Mouse (Mus musculus): Measurements from ENCODE around the gene Slc17a7.

The Slc17a7 gene

GRCm38 (mm10) chr7:45202654-45203053 lies 38.9 kb downstream of the Slc17a7 start:
- DNase-seq (ENCODE audit: low read depth): no peak

- DNase-seq (ENCODE audit: low read depth): peak; percentile 96
These were observed 40.8 kb downstream of the Slc17a7 start, which contains the start of gene Ccdc155 for GRCm38 (mm10) chr7:45204380-45205143. Ccdc155 (minus strand) TSS chr7:45204892.

- no peak for DNase-seq (ENCODE audit: low read depth)
These were observed 44.5 kb downstream of the Slc17a7 start for GRCm38 (mm10) chr7:45208260-45208659.

- no peak for DNase-seq (ENCODE audit: low read depth)
These were observed 47.3 kb downstream of the Slc17a7 start for GRCm38 (mm10) chr7:45211070-45211469.

- DNase-seq (ENCODE audit: low read depth): peak; percentile 57
These were observed 48.1 kb downstream of the Slc17a7 start, which contains the start of gene Dkkl1 for GRCm38 (mm10) chr7:45211851-45212251. Dkkl1 (minus strand) TSS chr7:45212147.

GRCm38 (mm10) chr7:45212356-45212755 lies 48.6 kb downstream of the Slc17a7 start:
- DNase-seq (ENCODE audit: low read depth): no peak

GRCm38 (mm10) chr7:45213708-45214107 lies 50.0 kb downstream of the Slc17a7 start:
- DNase-seq (ENCODE audit: low read depth): no peak

GRCm38 (mm10) chr7:45215673-45216441 lies 52.1 kb downstream of the Slc17a7 start, which contains the start of gene Tead2:
Tead2 (plus strand) TSS chr7:45215753.
- DNase-seq (ENCODE audit: low read depth): no peak

GRCm38 (mm10) chr7:45216442-45217183 lies 52.9 kb downstream of the Slc17a7 start:
- DNase-seq (ENCODE audit: low read depth): no peak

GRCm38 (mm10) chr7:45221680-45222079 lies 57.9 kb downstream of the Slc17a7 start:
- DNase-seq (ENCODE audit: low read depth): no peak

- DNase-seq (ENCODE audit: low read depth): no peak
These were observed 61.1 kb downstream of the Slc17a7 start for GRCm38 (mm10) chr7:45224826-45225225.

Measured in c-Kit-positive CD71-negative TER-119-negative erythroid progenitor cells, embryonic 14.5 days (primary cell).